Mouse (Mus musculus) MEL (cell line): ENCODE data around the gene Cflar. TPM values are rescaled to one million over a fixed set of nuclear protein-coding genes. Genes with fewer than 3 reads are reported as not detected.

Experiments used
- DNase-seq: peaks from one replicate; pipeline ENCODE4 v3.0.0; 2011; ENCODE audit warnings: low read depth, low spot score
- H3K27ac ChIP-seq: 2 replicates; pipeline ENCODE4 v1.5.1; 2012; ENCODE audit warnings: low read depth, mild to moderate bottlenecking, control low read depth, low read length, moderate library complexity; ENCODE audit not compliant: control insufficient read depth
- H3K27me3 ChIP-seq, 2 experiments: fragments of 150-350 bp in 1 of 2; sonication (generic) in 1 of 2; 2 replicates each; pipeline ENCODE4 v1.6.1; 2012; ENCODE audit warnings: low read length in 2 of 2, mild to moderate bottlenecking in 2 of 2, improper control_type of control experiment in 1 of 2, moderate library complexity in 1 of 2; ENCODE audit not compliant: insufficient read depth in 2 of 2, control insufficient read depth in 1 of 2
- H3K36me3 ChIP-seq, 2 experiments: 2 replicates each; pipeline ENCODE4 v1.6.1; 2012 to 2014; ENCODE audit warnings: low read length in 2 of 2, improper control_type of control experiment in 1 of 2, inconsistent platforms in 1 of 2, mild to moderate bottlenecking in 1 of 2; ENCODE audit not compliant: insufficient read depth in 2 of 2, control insufficient read depth in 1 of 2
- H3K4me1 ChIP-seq, 2 experiments: fragments of 150-350 bp in 1 of 2; sonication (generic) in 1 of 2; 2 replicates each; pipeline ENCODE4 v1.6.1; 2012; ENCODE audit warnings: low read length in 2 of 2, improper control_type of control experiment in 1 of 2, mild to moderate bottlenecking in 1 of 2; ENCODE audit not compliant: insufficient read depth in 2 of 2, control insufficient read depth in 1 of 2
- H3K4me3 ChIP-seq, 2 experiments: fragments of 150-350 bp in 1 of 2; sonication (generic) in 1 of 2; 2 replicates each; pipeline ENCODE4 v1.5.1; 2012; ENCODE audit warnings: low read depth in 2 of 2, low read length in 2 of 2, mild to moderate bottlenecking in 2 of 2, moderate library complexity in 2 of 2, control low read depth in 1 of 2, improper control_type of control experiment in 1 of 2; ENCODE audit not compliant: control insufficient read depth in 1 of 2, insufficient read depth in 1 of 2
- H3K79me2 ChIP-seq: 2 replicates; pipeline ENCODE4 v1.6.1; 2012; ENCODE audit warnings: mild to moderate bottlenecking, low read length, moderate library complexity; ENCODE audit not compliant: control insufficient read depth, poor library complexity, insufficient read depth
- H3K9ac ChIP-seq: 2 replicates; pipeline ENCODE4 v1.6.1; 2012; ENCODE audit warnings: low read depth, mild to moderate bottlenecking, control low read depth, low read length, moderate library complexity; ENCODE audit not compliant: control insufficient read depth, poor library complexity, severe bottlenecking
- H3K9me3 ChIP-seq: fragments of 150-350 bp; sonication (generic); replicated peaks from 2 replicates; pipeline ENCODE4 v1.6.1; 2012; ENCODE audit warnings: mild to moderate bottlenecking, low read length, improper control_type of control experiment, moderate library complexity; ENCODE audit not compliant: insufficient read depth
- BHLHE40 ChIP-seq: IDR thresholded peaks from 2 replicates; pipeline ENCODE4 v1.6.1; 2012; ENCODE audit warnings: low read depth, mild to moderate bottlenecking, inconsistent platforms, low read length, improper control_type of control experiment, borderline replicate concordance
- CHD1 ChIP-seq: IDR thresholded peaks from 2 replicates; pipeline ENCODE4 v1.6.1; 2012; ENCODE audit warnings: low read depth, mild to moderate bottlenecking, inconsistent platforms, low read length, improper control_type of control experiment
- CHD2 ChIP-seq: IDR thresholded peaks from 2 replicates; pipeline ENCODE4 v1.6.1; 2011; ENCODE audit warnings: low read length, improper control_type of control experiment
- CTCF ChIP-seq, 3 experiments: IDR thresholded peaks in 2 of 3; conservative IDR thresholded peaks in 1 of 3; 2 replicates each; pipeline ENCODE4 v1.5.1; 2011 to 2012; ENCODE audit warnings: low read length in 3 of 3, low read depth in 2 of 3, mild to moderate bottlenecking in 2 of 3, improper control_type of control experiment in 1 of 3, inconsistent platforms in 1 of 3, mixed read lengths in 1 of 3, moderate library complexity in 1 of 3; ENCODE audit not compliant: control insufficient read depth in 1 of 3, insufficient read depth in 1 of 3, poor library complexity in 1 of 3, severe bottlenecking in 1 of 3
- E2F4 ChIP-seq: IDR thresholded peaks from 2 replicates; pipeline ENCODE4 v1.6.1; 2011; ENCODE audit warnings: low read depth, low read length, improper control_type of control experiment, borderline replicate concordance
- ELF1 ChIP-seq: IDR thresholded peaks from 2 replicates; pipeline ENCODE4 v1.6.1; 2014; ENCODE audit warnings: low read depth, mild to moderate bottlenecking, inconsistent platforms, low read length, improper control_type of control experiment, moderate library complexity
- EP300 ChIP-seq, 2 experiments: IDR thresholded peaks; 2 replicates each; pipeline ENCODE4 v1.6.1; 2011; ENCODE audit warnings: improper control_type of control experiment in 2 of 2, low read length in 2 of 2, low read depth in 1 of 2, mild to moderate bottlenecking in 1 of 2
- GABPA ChIP-seq: IDR thresholded peaks from 2 replicates; pipeline ENCODE4 v1.6.1; 2012; ENCODE audit warnings: low read depth, mild to moderate bottlenecking, inconsistent platforms, low read length, improper control_type of control experiment, moderate library complexity
- HCFC1 ChIP-seq: IDR thresholded peaks from 2 replicates; pipeline ENCODE4 v1.6.1; 2012; ENCODE audit warnings: low read depth, mild to moderate bottlenecking, inconsistent platforms, low read length, improper control_type of control experiment, moderate library complexity
- KAT2A ChIP-seq: conservative IDR thresholded peaks from 2 replicates; pipeline ENCODE4 v1.6.1; 2012; ENCODE audit warnings: low read depth, low read length, improper control_type of control experiment, inconsistent platforms
- MYB ChIP-seq: IDR thresholded peaks from 2 replicates; pipeline ENCODE4 v1.6.1; 2011; ENCODE audit warnings: mild to moderate bottlenecking, low read depth, low read length, improper control_type of control experiment
- NRF1 ChIP-seq: IDR thresholded peaks from 2 replicates; pipeline ENCODE4 v1.6.1; 2014; ENCODE audit warnings: low read depth, mild to moderate bottlenecking, inconsistent platforms, low read length, improper control_type of control experiment, moderate library complexity; ENCODE audit not compliant: poor library complexity, insufficient read depth, severe bottlenecking
- POLR2A ChIP-seq, 2 experiments: IDR thresholded peaks; 2 replicates each; pipeline ENCODE4 v1.6.1; 2011 to 2012; ENCODE audit warnings: low read length in 2 of 2, mild to moderate bottlenecking in 2 of 2, control low read depth in 1 of 2, improper control_type of control experiment in 1 of 2, low read depth in 1 of 2, moderate library complexity in 1 of 2; ENCODE audit not compliant: control insufficient read depth in 1 of 2, insufficient read depth in 1 of 2, poor library complexity in 1 of 2
- RAD21 ChIP-seq: IDR thresholded peaks from 2 replicates; pipeline ENCODE4 v1.6.1; 2011; ENCODE audit warnings: mild to moderate bottlenecking, low read depth, low read length, improper control_type of control experiment
- SMC3 ChIP-seq: IDR thresholded peaks from 2 replicates; pipeline ENCODE4 v1.6.1; 2011; ENCODE audit warnings: low read depth, low read length, improper control_type of control experiment
- TAL1 ChIP-seq: IDR thresholded peaks from 2 replicates; pipeline ENCODE4 v1.6.1; 2012; ENCODE audit warnings: mild to moderate bottlenecking, inconsistent platforms, low read length, moderate library complexity, mixed read lengths
- TBP ChIP-seq: IDR thresholded peaks from 2 replicates; pipeline ENCODE4 v1.8.0; 2011; ENCODE audit warnings: low read depth, low read length, improper control_type of control experiment
- TCF12 ChIP-seq: IDR thresholded peaks from 2 replicates; pipeline ENCODE4 v1.6.1; 2014; ENCODE audit warnings: low read depth, mild to moderate bottlenecking, inconsistent platforms, low read length, improper control_type of control experiment, moderate library complexity
- ZMIZ1 ChIP-seq: IDR thresholded peaks from 2 replicates; pipeline ENCODE4 v1.6.1; 2012; ENCODE audit warnings: low read depth, mild to moderate bottlenecking, inconsistent platforms, low read length, improper control_type of control experiment, moderate library complexity
- ZNF384 ChIP-seq: IDR thresholded peaks from 2 replicates; pipeline ENCODE4 v1.6.1; 2012; ENCODE audit warnings: low read depth, mild to moderate bottlenecking, inconsistent platforms, low read length, improper control_type of control experiment
- polyA plus RNA-seq, 2 experiments: library from polyadenylated mRNA; stranded (reverse) in 1 of 2; unstranded in 1 of 2; fragments of >175 nt in 1 of 2; fragments of >200 nt in 1 of 2; gene quantifications; 2 replicates each; pipeline versions ENCODE4 v1.2.1 to v1.2.4; 2012; ENCODE audit warnings: low replicate concordance in 2 of 2, low read depth in 1 of 2; ENCODE audit not compliant: insufficient read length in 2 of 2, insufficient read depth in 1 of 2, missing spikeins in 1 of 2
- total RNA-seq: library from RNA; depleted of rRNA; stranded (reverse); fragments of 300-350 nt; gene quantifications from 2 replicates; pipeline ENCODE4 v1.2.3, GENCODE M21; 2012

Gene Cflar
- total and polyA plus RNA-seq, 3 experiments: 13.1 to 13.2 TPM; not detected in 1

DNA sequence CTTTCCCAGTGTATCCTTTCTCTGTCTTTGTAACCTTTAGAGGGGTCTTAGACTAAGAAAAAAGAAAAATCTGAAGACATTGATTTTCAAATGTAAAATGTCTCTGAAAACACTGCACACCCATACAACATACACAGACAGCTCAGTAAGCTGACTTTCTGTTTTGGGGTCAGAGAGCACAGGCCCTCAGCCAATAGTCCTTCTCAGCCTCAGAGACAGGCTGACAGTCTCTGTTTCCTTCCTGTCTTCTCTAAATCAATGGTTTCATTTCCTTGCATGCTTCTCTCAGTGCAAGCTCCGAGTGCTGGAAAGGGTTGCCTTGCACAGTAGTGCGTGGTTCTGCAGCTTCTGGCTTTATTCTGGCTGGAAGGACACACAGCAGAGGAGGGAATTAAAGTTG is 62.6 kb downstream of the Cflar start:
- DNase-seq: no peak
- TF ChIP-seq TBP: no peak
- H3K79me2 ChIP-seq: no peaks in the 10 kb centered on the region
- H3K36me3 ChIP-seq: no peaks in the 10 kb centered on the region
- no peaks in the 10 kb centered on the region for H3K27me3 ChIP-seq
- 0 out of 4 replicates have a peak, but pooled peaks cover 0 to 2% of the 10 kb centered on the region in 2 experiments for H3K4me1 ChIP-seq
- no peak overlapping the region for H3K4me3 ChIP-seq
- no peak overlapping the region for H3K27ac ChIP-seq
- H3K9ac ChIP-seq: no peak overlapping the region
- no peaks in the 10 kb centered on the region for H3K9me3 ChIP-seq

DNA sequence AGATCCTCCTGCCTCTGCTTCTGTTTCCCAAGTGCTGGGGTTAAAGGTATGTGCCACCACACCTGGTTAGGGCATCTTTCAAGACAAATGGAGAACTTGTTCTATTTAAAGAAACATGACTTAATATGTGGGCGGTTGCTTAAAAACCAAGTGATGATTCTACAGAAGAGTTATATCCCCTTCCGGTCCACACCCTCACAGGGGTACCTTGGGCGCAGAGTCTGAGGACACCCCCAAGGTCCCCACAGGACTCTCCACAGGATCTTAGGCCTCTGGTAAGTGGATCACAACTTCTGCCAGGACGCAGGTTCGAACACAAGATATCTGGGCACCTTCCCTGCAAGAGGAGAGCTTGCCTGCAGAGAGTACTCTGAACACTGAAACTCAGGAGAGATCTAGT is 64.1 kb downstream of the Cflar start:
- no peak for DNase-seq
- Histone ChIP-seq H3K79me2 (no peaks in the 10 kb centered on the region), H3K36me3 (no peaks in the 10 kb centered on the region), H3K9ac (no peak overlapping the region), H3K27me3 (no peaks in the 10 kb centered on the region), H3K4me3 (no peak overlapping the region), H3K4me1 (0 out of 4 replicates have a peak, but pooled peaks cover 0 to 2% of the 10 kb centered on the region in 2 experiments), H3K9me3 (no peaks in the 10 kb centered on the region), H3K27ac (no peak overlapping the region)
- TF ChIP-seq CHD1: no peak

DNA sequence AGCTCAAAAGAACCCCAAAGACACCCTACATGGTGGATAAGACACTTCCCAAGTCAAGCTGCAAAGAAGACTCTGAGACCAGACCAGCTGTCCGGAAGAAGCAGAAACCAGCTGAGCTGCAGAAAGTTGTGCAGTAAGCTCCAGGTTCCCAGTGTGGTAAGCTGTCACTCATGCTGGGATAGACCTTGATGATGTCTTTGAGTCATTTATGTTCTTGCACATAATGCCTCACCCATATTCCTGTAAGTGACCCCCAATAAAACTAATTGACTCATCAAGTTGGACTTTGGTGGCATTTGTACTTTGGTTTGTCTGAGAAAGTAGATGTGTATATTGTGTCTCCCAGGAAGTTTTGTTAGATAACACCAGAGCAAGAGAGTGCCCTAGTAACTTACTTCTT is 66.3 kb downstream of the Cflar start:
- no peak overlapping the region for H3K4me3 ChIP-seq
- DNase-seq: no peak
- no peaks in the 10 kb centered on the region for H3K79me2 ChIP-seq
- no peaks in the 10 kb centered on the region for H3K4me1 ChIP-seq
- TF ChIP-seq BHLHE40: no peak
- TF ChIP-seq CTCF (IDR thresholded peaks at IDR 0.05 in 2 of 3, conservative IDR thresholded peaks at IDR 0.05 in 1 of 3; ENCODE audit: control insufficient read depth in 1 of 3, insufficient read depth in 1 of 3, low read depth in 2 of 3, low read length in 3 of 3, poor library complexity in 1 of 3, severe bottlenecking in 1 of 3): no peak
- TF ChIP-seq ZMIZ1: no peak
- TF ChIP-seq MYB: no peak
- no peak for TF ChIP-seq EP300 (IDR thresholded peaks at IDR 0.05; ENCODE audit: low read depth in 1 of 2, low read length in 2 of 2)
- no peaks in the 10 kb centered on the region for H3K36me3 ChIP-seq
- no peak overlapping the region for H3K9ac ChIP-seq
- H3K9me3 ChIP-seq: no peaks in the 10 kb centered on the region
- no peak overlapping the region for H3K27ac ChIP-seq
- H3K27me3 ChIP-seq: no peaks in the 10 kb centered on the region

DNA sequence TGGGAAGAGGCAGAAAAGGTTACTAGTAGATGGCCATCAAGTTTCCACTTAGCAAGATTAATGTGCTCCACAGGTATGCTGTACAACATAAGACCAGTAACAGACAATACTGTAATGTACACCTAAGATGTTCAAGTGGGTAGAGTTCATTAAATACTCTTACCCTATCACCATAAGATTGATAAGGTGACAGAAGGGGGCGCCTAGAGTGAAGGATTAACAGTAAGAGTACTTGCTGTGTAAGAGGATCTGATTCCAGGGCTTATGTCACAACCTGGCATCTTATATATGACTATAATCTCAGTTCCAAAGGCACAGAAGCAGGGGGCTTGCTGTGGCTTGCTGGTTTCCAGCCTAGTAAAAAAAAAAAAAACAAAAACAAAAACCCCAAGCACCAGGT is 66.9 kb downstream of the Cflar start:
- DNase-seq: no peak
- Histone ChIP-seq H3K9me3 (no peaks in the 10 kb centered on the region), H3K79me2 (no peaks in the 10 kb centered on the region), H3K4me1 (no peaks in the 10 kb centered on the region), H3K36me3 (no peaks in the 10 kb centered on the region), H3K27me3 (no peaks in the 10 kb centered on the region), H3K4me3 (no peak overlapping the region), H3K27ac (no peak overlapping the region), H3K9ac (no peak overlapping the region)
- TF ChIP-seq HCFC1 (no peak), KAT2A (no peak), CTCF (IDR thresholded peaks at IDR 0.05 in 2 of 3, conservative IDR thresholded peaks at IDR 0.05 in 1 of 3; ENCODE audit: control insufficient read depth in 1 of 3, insufficient read depth in 1 of 3, low read depth in 2 of 3, low read length in 3 of 3, poor library complexity in 1 of 3, severe bottlenecking in 1 of 3) (peak in 1 of 3 experiments; percentile 35; a peak in 2 of 6 replicates), EP300 (IDR thresholded peaks at IDR 0.05; ENCODE audit: low read depth in 1 of 2, low read length in 2 of 2) (no peak), SMC3 (peak; percentile 58), CHD2 (no peak), RAD21 (peak; percentile 32), NRF1 (no peak), GABPA (no peak), TBP (no peak), TAL1 (no peak), POLR2A (IDR thresholded peaks at IDR 0.05; ENCODE audit: control insufficient read depth in 1 of 2, insufficient read depth in 1 of 2, low read depth in 1 of 2, low read length in 2 of 2, poor library complexity in 1 of 2) (no peak), TCF12 (no peak), ELF1 (no peak), BHLHE40 (no peak), ZNF384 (no peak), ZMIZ1 (no peak), E2F4 (no peak)
